Mouse (Mus musculus): ENCODE measurements around the gene P2rx3. TPM values are rescaled to one million over a fixed set of nuclear protein-coding genes. Genes with fewer than 3 reads are reported as not detected.

P2rx3 gene
- total RNA-seq, 2 experiments from 2014 or later: 1.6 to 2.3 TPM

Other genes starting within 250 kb of the P2rx3 start
- gene Ube2l6, start 238.6 kb downstream of the P2rx3 start, total RNA-seq (2021): 1 to 10 TPM; 5.2 to 5.5 TPM
- gene Smtnl1, start 214.8 kb downstream of the P2rx3 start, total RNA-seq (2021): not detected
- 10 to 100 TPM; 53.8 to 55.9 TPM for gene Timm10, start 210.5 kb downstream of the P2rx3 start, total RNA-seq (2021)
- gene Slc43a1, start 198.6 kb downstream of the P2rx3 start, total RNA-seq (2021): under 1 TPM; 0.25 to 0.32 TPM
- 10 to 100 TPM; 90.0 to 92.0 TPM for gene Rtn4rl2, start 150.8 kb downstream of the P2rx3 start, total RNA-seq (2021)
- gene Slc43a3, start 100.9 kb downstream of the P2rx3 start, total RNA-seq (2021): under 1 TPM; 0.29 to 0.32 TPM
- gene Prg2, start 57.0 kb downstream of the P2rx3 start, total RNA-seq (2021): not detected
- gene Prg3, start 49.2 kb downstream of the P2rx3 start, total RNA-seq (2021): not detected
- 100 to 1,000 TPM in 1 of 2 experiments, 10 to 100 TPM in 1; 94.2 to 109 TPM for gene Ssrp1, start 228 bp downstream of the P2rx3 start, total RNA-seq (2021)
- gene Tnks1bp1, start 10.6 kb upstream of the P2rx3 start, total RNA-seq (2021): 100 to 1,000 TPM; 109 to 131 TPM
- 1 to 10 TPM in 1 of 2 experiments, under 1 TPM in 1; 1.00 to 1.1 TPM for gene Aplnr, start 98.8 kb upstream of the P2rx3 start, total RNA-seq (2021)
- 10 to 100 TPM; 33.8 to 37.0 TPM for gene Lrrc55, start 159.7 kb upstream of the P2rx3 start, total RNA-seq (2021)

Data from left cerebral cortex, postnatal 36 days (tissue).